Mouse (Mus musculus) heart, postnatal 4 days (tissue): ENCODE results near the gene Nadsyn1. TPM values are rescaled to one million over a fixed set of nuclear protein-coding genes. Genes with fewer than 3 reads are reported as not detected.

Source experiments
- DNase-seq: peaks from one replicate; pipeline ENCODE4 v3.0.0; 2021
- total RNA-seq, 2 experiments: library from RNA; stranded (reverse); gene quantifications; 2 replicates each; pipeline ENCODE4 v1.2.3; 2021

Gene Nadsyn1
- total RNA-seq = 1 to 10 TPM; 8.8 to 9.8 TPM

- DNase-seq = peak; percentile 100
These were observed at the start of gene Nadsyn1, which contains the start of gene Dhcr7 for GRCm38 (mm10) chr7:143822375-143823265. Nadsyn1 (minus strand) TSS chr7:143822849. Dhcr7 (plus strand) TSS chr7:143823145.

- DNase-seq = no peak
These were observed 46.2 kb upstream of the Nadsyn1 start for GRCm38 (mm10) chr7:143868874-143869273.

GRCm38 (mm10) chr7:143866538-143866937 lies 43.9 kb upstream of the Nadsyn1 start, which contains the start of gene Gm498:
Gm498 (plus strand) TSS chr7:143866838.
- no peak for DNase-seq

GRCm38 (mm10) chr7:143848768-143849482 lies 26.3 kb upstream of the Nadsyn1 start:
- no peak for DNase-seq

GRCm38 (mm10) chr7:143848127-143848767 lies 25.6 kb upstream of the Nadsyn1 start:
- no peak for DNase-seq

GRCm38 (mm10) chr7:143841301-143841700 lies 18.7 kb upstream of the Nadsyn1 start:
- no peak for DNase-seq

GRCm38 (mm10) chr7:143840121-143840520 lies 17.5 kb upstream of the Nadsyn1 start:
- no peak for DNase-seq

- DNase-seq = no peak
These were observed 15.2 kb upstream of the Nadsyn1 start for GRCm38 (mm10) chr7:143837705-143838358.

- DNase-seq = no peak
These were observed 12.3 kb upstream of the Nadsyn1 start for GRCm38 (mm10) chr7:143834972-143835371.

GRCm38 (mm10) chr7:143834316-143834715 lies 11.7 kb upstream of the Nadsyn1 start:
- no peak for DNase-seq

- no peak for DNase-seq
These were observed 11.0 kb upstream of the Nadsyn1 start for GRCm38 (mm10) chr7:143833581-143834190.

- no peak for DNase-seq
These were observed 10.0 kb upstream of the Nadsyn1 start for GRCm38 (mm10) chr7:143832611-143833010.

- DNase-seq = peak; percentile 15
These were observed 9.5 kb upstream of the Nadsyn1 start for GRCm38 (mm10) chr7:143832196-143832595.

- peak; percentile 10 for DNase-seq
These were observed 7.8 kb upstream of the Nadsyn1 start for GRCm38 (mm10) chr7:143830399-143830798.

- DNase-seq = peak; percentile 95
These were observed 7.1 kb upstream of the Nadsyn1 start for GRCm38 (mm10) chr7:143829504-143830331.

GRCm38 (mm10) chr7:143826985-143827384 lies 4.3 kb upstream of the Nadsyn1 start:
- DNase-seq = no peak

- no peak for DNase-seq
These were observed 587 bp upstream of the Nadsyn1 start for GRCm38 (mm10) chr7:143823266-143823605.

- no peak for DNase-seq
These were observed 1.4 kb downstream of the Nadsyn1 start for GRCm38 (mm10) chr7:143821241-143821640.

- no peak for DNase-seq
These were observed 3.4 kb downstream of the Nadsyn1 start for GRCm38 (mm10) chr7:143819201-143819600.

GRCm38 (mm10) chr7:143808909-143809308 lies 13.7 kb downstream of the Nadsyn1 start:
- no peak for DNase-seq

GRCm38 (mm10) chr7:143805199-143805624 lies 17.4 kb downstream of the Nadsyn1 start:
- DNase-seq = no peak
